Mouse (Mus musculus) embryo, embryonic 11 days (tissue): Measurements from ENCODE around the gene Ctf2.
"Not testable (repeated sequence)": the region's sequence is repeated elsewhere in the genome, so short reads cannot be mapped to it uniquely, and the experiment has no call there.

ENCODE experiments used
- DNase-seq: peaks from one replicate; pipeline ENCODE4 v3.0.0-alpha.2; 2015

The Ctf2 gene

DNA sequence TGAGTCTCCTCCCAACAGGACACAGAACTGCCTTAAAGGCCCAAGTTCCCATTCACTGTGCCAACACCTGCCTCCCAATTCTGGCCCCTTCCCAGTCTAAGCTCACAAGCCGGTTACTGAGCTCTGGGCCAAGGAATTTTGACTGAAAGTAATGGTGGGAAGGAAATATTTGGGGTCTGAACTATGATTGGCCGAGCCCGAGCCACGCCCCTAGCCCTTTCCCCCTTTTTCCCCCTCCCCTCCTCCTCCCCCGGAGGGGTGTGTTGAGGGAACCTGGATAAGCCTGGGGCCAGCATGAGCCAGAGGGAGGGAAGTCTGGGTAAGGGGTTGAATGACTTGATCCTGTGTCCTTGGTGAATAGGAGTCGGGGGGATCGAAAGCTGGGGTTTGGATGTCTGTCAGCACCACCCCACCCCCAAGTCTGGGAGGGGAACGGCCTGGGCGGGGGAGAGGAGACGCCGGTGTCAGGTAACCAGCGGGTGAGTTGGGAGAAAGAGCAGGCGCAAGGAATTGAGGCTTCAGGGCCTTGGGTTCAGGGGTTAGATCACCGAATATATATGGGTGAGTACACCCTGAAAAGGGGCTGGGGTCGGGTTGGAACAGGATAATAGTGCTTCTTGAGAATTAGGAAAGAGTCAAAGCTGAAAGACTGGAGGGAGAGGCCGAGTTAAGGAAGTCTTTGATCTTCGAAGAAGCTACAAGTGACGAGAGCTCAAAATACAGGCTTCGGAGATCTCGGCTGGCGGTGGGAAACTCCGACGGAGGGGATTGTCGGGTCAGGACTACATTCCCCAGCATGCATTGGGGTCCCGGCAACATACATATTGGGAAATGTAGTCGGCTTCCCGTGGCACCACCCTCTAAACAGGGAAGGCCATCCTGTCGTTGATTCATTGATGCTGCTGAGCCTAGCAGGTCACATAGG lies 19.2 kb downstream of the Ctf2 start, which contains the start of gene Ctf1:
Gene Ctf1 (plus strand): TSS at position 276 of the 925 bp plus-strand sequence.
- DNase-seq = peak; percentile 92

DNA sequence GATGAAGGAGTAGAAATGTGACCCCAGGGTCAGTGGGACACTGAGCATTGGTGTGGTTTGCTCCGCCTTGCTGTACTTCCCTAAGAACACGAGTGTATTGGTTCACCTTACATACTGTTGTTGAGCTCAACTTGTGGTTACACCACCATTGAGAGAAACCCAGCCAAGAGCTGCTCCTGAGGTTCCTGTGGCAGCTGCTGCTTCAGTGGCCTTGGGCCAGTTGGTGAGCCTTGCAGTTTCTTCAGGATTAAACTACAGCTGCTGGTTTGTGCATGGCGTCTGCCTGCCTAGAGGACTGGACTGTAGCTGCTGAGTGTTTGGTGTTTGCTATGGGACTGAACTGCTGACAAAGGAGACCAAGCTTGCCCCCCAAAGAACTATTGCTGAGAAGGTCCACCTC lies 20.5 kb downstream of the Ctf2 start:
- DNase-seq = no peak

DNA sequence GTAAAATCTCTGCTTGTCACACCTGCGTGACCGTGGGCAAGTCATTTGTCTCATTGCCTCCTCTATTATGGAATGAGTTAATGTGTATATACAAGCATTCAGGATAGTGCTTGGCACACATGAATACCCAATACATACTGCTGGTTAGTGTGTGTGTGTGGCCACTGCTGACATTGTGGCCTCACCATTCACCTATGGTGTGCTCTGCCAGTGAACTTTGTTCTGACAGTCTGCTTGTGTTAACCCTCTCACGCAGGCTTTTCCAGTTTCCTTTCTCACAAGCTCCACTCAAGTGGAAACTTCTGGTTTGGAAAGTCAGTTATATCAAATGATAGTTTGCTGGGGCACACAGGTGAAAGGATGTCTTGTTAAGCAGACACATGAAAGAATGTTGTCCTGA lies 20.9 kb downstream of the Ctf2 start:
- no peak for DNase-seq

DNA sequence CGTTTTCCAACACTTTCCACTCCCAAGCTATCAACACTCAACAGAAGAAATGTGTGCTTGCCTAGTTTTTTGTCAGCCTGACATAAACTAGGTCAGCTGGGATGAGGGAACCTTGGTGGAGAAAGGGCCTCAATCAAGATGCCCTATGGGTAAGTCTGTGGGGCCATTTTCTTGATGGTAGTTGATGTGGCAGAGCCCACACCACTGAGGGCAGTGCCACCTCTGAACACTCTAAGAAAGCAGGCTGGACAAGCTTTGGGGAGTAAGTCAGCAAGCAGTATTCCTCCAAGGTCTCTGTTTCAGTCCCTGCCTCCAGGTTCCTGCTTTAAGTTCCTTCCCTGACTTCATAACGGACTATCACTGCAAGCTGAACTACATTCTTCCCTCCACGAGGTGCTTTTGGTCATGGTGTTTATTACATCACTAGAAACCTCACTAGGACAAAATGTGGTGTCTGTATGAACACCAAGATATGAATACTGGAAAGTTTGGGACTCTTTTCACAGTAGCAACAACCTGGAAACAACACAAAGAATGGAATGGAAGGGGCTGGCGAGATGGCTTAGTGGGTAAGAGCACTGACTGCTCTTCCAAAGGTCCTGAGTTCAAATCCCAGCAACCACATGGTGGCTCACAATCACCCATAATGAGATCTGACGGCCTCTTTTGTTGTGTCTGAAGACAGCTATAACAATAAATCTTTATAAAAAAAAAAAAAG lies 22.5 kb downstream of the Ctf2 start:
- no peak for DNase-seq

DNA sequence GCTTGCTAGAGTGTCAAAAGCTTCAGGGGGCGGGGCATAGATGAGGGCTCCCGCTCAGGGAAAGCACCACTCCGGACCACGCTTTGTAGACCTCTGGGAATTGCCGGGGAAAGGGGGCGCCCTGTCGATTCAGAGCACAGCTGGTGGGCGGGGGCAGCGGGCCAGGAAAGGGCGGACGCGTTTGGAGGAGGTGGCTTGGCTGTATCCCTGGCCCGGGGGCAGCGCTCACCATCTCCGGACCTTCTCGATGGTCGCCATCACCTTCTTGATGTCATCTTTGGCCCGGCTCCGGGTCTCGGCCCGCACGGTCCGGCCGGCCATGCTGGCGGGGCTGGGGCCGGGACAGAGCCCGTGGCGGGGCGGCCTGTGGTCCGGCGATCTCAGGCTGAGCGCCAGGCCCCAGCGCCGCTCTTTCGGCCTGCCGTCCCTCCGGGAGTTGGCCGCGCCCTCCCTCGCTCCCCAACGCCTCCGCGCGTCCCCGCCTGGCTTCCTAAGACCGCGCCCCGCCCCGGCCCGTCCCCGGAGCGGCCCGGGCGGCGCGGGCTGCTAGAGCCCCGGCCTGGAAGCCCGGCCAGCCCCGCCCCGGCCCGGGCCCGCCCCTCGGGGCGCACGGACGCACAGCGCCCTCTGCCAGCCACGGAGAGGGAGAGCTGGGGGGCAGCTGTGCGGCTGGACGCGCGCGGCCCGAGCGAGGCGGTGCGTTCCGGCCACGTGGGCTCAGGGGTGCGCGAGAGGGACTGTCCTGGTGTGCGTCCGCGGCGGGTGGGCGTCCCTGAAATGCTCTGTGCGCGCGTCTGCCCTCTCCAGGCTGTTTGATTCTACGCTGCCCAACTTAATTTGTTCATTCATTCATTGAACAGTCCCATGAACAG lies 23.5 kb downstream of the Ctf2 start, which contains the start of gene Bcl7c:
Gene Bcl7c (minus strand): TSS at position 727 of the 872 bp plus-strand sequence.
- peak; percentile 96 for DNase-seq

DNA sequence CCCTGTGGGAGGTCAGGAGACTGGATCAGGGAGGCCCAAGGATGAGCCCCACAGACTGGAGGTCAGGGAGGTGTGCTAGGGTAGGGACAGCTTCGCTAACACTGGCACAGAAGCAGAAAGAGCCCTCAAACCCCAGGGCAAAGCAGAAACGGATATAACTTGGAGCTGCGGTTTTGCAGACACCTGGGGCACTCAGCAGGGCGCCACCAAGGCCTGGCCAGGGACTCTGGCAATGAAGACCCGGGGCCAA lies 24.1 kb downstream of the Ctf2 start:
- DNase-seq = no peak

DNA sequence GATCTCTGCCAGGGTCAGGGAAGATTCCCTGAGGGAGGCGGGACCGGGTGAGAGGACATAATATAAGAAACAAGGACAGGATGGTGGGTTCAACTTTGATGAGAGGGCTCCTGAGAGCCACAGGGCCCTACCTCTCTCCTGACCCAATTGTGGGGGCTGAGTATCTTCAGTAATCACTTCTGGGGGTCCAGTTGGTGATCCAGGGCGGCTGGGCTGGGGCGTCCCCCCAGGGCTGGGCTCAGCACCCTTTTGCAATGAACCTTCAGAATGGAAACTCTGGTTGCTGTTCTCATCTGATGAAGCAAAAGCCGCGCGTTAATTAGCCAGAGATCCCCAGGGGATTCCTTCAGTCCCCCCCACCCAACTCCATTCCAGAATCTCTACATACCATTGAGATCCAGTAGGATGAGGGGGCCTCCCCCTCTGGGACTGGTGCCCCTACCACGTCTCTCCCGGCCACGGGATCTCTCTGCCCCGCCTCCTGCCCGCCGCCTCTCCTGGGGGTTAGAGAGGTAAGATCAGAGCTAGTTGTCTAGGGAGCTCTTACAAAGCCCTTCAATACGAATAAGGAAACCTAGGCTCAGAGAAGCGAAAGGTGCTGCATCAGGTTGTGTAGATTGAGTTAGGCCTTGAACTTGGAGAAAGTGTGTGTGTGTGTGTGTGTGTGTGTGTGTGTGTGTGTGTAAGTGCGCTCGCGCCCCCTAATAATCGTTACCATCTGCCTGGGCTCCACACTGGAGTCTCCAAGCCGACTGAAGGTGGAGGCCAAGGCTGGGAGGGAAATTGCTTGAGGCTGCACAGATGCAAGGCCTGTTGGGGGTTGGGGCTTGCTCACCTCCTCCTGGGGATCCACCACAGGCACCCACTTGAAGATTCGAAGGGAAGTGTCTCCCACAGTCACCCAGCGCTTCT lies 24.7 kb downstream of the Ctf2 start:
- DNase-seq = peak; percentile 77

DNA sequence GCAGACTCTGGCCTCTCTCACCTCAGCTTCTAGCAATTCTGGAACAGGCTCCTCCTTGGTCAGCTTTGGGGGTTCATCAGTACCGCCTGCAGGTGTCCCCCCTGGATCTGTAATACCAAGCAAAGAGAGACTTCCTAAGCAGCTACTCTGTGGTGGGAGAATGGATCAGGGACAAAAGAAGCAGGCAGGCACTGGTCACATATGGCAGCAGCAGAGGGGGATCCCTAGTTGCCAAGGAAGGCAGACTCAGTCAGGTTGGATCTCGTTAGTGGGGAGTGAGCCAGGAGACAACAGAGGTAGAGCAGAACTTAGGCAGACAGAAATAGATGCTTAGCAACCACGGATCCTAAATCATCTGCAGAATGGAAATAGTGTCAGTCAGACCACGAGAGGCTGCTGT lies 26.3 kb downstream of the Ctf2 start:
- no peak for DNase-seq

DNA sequence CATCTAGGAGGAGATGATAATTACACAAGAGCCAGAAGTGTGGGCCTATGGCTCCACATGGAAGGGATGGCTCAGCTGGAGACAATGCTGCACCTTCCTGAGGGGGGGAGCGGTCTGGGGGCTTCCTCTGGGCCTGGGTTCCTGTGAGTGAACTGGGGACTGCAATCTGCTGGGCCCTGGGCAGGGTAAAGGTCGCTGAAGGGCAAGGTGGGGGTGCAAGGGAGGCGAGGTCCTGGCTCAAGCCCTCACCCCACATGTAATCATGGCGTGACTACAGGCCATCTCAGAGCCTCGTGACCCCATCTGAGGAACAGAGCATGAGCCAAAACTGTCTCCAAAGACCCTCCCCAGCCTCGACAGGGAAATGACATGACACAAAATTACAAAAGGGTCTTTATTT lies 27.4 kb downstream of the Ctf2 start:
- no peak for DNase-seq

DNA sequence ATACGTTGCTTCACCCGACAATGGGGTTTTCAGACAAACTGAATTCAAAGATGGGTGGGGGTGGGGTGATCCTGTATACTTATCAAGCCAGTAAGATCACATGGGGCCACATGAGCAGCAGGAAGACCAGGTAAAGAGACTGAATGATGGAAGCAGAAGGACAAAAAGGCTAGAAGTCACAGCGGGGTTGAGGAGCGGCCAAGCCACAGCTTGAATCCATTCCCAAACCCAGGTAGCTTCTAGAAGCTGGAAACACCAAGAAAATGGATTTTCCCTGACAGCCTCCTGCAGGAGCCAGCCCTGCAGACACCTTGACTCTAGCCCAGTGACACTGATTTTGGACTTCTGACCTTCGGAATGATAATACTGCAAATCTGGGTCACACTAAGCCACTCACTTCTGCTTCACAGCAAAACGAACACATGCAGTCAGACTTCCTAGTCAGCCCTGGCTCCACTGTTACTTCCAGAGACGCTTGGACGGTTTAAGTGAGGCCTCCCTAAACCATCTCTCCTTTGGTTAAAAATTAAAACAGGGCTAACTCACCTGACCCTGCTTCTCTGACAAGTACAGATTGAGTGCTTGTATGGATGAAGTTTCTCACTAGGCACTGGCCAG lies 28.3 kb downstream of the Ctf2 start:
- DNase-seq = no peak

DNA sequence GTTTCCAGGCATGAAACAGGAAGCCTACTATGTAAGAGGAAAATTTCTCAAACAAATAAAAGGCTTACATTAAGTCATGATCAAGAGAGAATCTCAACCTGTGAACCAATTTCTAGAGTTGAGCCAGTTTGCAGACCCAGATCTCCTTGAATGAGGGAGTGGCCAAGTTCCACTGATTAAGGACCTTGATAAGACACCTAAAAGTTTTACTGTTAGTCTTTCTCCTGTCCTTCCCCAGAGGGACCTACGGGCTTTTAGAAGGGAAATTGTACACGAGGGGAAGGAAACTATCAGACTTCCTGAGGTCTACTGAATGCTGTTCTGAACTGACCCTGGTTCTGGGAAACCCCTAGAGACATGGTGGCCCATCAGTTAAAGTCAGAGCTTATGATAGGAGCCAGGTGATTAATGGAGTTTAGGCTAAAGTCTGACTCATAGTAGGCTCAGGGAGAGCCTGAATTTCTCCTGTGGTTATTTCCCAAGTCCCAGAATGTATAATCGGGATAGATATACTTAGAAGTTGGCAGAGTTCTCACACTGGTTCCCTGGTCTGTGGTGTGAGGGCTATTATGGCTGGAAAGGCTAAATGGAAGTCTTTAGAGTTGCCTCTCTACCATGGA lies 31.1 kb downstream of the Ctf2 start:
- no peak for DNase-seq

DNA sequence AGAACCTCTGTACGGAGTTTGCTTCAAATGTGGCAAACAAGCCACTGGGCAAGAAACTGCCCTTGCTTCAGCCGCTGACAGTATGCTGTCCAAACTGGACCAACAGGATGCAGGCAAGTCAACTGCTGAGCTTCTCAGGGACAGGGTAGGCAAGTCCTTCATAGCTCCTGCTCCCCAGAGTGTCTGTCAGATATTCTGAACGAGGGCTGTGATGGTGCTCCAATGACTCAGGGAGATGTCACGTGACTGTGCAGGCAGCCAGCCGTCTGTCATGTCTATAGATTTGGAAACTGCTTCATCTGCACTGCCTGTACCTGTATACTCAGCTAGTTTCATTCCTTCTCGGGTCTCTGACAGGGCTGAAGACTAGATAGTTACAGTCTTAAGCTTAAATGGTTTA lies 33.0 kb downstream of the Ctf2 start:
- DNase-seq = no peak

DNA sequence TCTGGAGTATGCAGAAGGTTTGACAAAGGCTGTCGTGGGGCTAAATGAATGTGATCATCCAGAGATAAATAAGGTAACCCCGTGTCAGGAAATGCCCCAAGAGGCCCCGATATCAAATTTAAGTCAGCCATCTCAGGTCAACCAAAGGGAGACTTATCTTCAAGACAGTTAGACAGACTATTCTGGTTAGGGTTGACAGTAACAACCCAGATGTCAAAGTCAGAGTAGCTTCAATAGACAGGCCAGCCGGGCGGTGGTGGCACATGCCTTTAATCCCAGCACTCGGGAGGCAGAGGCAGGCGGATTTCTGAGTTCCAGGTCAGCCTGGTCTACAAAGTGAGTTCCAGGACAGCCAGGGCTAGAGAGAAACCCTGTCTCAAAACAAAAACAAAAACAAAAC lies 38.2 kb downstream of the Ctf2 start:
- DNase-seq = not testable (repeated sequence)

DNA sequence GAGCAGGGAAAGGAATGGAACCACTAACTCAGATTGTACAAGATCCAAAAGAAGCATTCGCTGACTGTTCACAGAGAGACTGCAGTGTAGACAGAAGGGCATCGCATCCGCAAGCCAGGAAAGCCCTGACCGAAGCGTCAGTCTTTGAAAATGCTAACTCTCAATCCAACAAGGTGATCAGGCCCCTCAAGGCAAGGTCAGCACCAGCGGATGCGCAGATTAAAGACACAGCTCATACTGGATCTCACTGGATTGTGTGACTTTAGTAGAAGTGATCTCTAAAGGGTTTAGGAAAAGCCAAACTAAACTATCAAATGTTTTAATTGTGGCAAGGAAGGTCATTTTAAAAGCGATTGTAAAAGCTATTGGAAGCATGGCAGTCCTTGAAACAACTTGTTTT lies 38.7 kb downstream of the Ctf2 start:
- no peak for DNase-seq

DNA sequence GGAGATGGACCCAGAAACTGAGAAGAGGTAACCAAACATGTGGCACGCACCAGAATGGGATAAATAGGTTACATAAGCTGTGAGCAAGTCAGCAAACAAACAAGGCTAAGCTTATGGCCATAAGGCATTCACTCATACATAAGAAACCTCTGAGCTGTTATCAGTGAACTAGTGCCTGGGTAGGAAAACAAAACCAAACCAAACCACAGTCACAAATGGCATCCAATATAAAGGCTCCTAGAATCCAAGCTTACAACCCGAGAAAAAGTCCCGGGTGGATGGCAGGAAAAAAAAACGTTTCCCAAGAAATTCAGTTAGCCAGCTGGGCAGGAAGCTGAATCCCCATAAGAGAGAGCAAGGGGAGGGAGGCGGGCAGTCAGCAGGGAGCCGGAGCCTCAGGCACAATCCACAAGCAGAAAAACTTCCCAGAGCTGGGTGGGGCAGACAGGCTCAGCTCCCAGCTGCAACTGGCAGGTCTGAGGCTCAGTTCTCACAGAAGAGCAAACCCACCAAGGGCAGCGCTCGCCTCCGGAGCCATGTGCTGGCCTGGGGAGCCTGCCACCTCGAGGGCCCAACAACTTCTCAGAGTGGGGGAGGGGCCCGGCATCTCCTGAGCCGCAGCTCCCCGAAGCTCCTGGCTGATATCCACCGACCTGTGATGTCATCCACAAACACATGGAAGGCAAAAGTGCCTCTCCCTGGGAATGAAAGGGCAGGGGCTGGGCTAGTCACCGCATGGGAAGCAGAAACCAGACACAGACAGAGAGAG lies 40.6 kb downstream of the Ctf2 start:
- peak; percentile 74 for DNase-seq

DNA sequence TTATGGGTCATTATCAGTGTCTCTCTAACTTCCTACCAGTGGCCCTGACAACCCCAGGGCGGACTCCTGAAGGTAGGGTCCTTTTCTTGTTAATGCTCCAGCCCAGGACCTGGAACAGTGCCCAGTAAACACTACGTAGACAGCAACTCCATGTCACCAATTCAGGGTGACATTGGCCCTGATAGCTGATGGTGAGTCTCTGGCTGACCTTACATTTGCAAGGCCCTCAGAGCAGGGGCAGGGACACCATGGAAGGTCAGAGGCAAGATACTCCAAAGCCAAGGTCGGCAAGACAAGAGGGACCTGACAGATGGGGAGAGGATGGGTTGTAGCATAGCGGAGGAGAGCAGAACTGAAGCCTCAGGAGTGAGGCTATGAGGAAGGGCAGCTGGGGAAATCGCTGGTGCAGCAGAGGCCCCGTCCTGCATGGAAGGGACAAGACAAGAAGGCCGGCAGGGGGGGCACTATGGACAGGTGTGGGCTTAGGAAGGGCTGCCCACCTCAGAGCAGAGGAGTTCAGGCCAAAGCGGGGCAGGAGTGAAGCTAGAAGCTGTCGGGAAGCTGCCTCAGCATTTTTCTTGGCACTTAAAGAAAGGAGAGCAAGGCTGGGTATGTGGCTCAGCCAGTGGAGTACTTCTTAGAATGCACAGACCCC lies 42.2 kb downstream of the Ctf2 start:
- DNase-seq = no peak

DNA sequence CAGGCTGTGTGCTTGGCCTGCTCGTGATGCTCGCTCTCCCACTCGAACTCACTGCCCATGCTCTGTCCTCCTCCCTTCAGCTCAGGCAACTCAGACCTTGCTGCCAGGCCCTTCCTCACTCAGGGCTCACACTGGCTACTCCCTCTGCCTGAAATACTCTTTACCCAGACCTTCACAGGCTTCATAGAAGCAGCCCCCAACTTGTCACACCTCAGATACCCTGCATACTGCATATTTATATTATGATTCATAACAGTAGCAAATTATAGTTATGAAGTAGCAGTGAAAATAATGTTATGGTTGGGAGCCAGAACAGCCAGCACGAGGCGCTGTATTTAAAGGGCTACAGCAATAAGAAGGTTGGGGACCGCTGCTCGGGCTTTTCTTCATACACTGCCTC lies 43.0 kb downstream of the Ctf2 start:
- DNase-seq = no peak

DNA sequence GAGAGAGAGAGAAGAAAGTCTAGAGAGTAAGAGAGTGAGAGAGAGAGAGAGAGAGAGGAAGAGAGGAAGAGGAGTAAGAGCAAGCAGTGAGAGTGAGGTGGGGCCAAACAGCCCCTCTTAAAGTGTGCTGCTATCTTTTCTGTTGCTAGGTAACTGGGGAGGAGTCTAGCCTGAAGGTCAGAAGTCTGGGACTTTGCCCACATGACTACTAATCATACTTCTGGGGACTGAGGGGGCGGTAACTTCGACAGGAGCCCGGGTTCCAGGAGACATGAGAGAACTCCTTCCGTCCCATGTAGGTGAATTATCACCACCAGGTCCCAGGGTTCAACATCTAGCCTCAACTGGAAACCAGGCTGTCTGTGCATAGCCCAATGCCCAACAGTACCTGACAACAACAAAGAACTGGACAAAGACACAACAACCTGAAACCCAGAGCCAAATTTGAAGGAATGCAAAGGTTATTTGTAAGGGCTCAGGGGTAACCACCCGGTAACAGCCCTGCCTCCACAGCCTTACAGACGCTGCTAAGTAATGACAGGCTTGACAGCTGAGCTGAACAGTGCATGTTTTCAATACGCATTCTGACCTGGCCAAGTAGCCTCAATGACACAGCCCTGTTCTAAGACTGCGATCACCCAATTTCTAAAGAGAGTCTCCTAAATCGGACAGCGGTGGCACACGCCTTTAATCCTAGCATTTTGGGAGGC lies 45.1 kb downstream of the Ctf2 start:
- no peak for DNase-seq

DNA sequence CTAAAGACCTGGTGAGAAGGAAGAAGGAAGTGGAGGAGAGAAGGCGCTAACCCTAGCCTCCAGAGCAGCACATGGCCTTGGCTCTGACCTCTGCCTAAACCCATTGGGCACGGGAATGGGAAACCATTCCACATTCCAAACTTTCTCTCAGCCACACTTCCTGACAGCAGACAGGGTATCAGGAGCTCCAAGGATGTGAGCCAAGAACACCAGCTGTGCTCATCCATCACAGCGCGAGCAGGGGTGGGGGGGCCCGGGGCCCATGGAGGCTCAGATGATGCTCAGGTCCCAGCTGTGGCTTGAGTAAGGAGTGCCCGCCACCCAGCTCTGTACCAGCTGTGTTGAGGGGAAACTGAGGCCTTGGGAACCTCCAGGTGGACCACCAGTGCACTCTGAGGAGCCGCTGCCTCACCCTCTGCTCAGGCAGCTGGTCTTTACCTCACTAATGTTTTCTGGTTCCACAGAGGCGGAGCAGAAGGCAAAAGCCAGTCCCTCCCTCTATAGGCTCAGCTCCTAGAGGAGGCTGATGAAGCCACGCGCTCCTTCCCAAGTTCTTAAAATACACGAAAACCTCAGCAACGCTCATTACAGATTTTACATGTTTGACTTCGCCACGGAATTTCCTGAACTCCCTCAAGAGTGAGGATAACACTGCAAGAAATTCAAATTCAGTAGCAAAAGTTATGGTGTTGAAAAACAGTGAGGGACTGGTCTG lies 46.5 kb downstream of the Ctf2 start:
- no peak for DNase-seq
